Mouse (Mus musculus): Measurements from ENCODE around the gene 1110051M20Rik.

- no peak for TF ChIP-seq CTCF (IDR thresholded peaks at IDR 0.05; ENCODE audit: low read depth)
- TF ChIP-seq EP300 (IDR thresholded peaks at IDR 0.05; ENCODE audit: low read depth): no peak
Observed at GRCm38 (mm10) chr2:91314184-91314583, 130.3 kb downstream of the 1110051M20Rik start.

Measured in liver, embryonic 14.5 days (tissue).